Mouse (Mus musculus): ENCODE results near the gene Sall1.
A peak's percentile ranks its signal among the peaks of the same experiment; 100 is the strongest.

Sall1 gene

DNA sequence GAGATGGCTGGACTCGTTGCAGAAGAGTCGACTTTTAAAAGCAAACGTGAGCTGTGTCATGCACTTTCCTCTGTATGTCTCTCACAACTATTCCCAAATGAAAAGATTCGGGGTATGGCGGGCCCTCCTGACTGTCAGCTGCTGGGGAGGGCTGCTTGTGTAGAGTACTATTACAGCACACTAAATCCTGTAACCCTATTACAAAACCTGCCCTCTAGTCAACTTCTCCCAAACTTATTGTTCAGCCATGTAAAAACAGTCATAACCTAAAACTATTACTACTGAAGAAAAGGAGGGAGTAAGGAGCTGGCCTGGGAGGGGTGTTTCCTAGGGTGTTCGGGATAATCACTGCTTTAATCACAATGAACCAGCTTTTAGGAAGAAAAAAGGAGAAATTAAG is 4.1 kb downstream of the Sall1 start:
- no peak for DNase-seq (ENCODE audit: inconsistent age in 2 of 2, low spot score in 1 of 2)

DNA sequence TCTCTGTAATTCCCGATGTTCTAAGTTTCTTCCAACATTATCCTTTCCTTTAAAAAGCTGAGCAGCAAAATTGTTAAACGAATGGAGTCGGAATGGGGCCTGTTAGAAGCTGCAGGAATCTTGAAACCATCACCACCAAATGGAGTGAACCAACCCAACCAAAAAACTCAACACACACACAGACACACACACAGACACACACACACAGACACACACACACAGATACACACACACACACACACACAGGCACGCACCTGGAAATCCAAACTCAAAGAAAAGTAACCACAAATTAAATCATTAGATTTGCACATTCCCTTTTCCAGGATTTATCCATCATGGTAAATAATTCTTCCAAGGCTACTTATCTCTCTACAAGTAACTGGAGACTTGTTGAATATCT is 5.0 kb downstream of the Sall1 start:
- DNase-seq (ENCODE audit: inconsistent age in 2 of 2, low spot score in 1 of 2) = no peak

DNA sequence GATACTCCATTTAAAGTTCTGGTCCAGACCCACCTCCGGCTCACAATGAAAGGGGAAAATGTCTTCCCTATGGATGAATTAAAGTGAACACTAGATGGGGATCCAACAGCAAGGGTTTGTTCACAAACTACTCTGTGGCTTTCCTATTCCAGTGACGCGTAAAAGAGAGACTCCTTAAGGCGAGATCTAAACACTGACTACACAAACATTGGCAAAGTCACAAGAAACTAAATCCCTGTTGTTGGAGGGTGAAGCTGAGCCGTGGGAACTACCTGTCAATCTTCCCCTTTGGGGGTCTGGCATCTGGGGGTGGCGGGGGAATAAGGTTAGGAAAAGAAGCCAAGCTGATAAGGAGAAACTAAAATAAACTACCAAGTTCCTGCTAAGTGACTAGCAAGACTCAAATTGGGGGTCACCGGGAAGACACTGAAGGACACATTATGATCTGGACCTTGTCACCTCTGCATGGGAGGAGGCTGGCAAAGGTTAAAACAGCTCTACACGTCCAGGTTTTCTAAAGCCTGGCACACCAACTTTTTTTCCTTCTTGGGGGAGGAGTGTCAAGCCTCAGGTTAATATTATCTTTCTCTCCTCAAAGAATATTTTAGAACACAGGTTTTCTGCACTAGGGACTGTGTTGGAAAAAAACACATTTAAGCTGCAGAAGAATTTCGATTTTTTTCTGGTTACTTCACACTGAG is 6.3 kb downstream of the Sall1 start:
- no peak for DNase-seq (ENCODE audit: inconsistent age in 2 of 2, low spot score in 1 of 2)

DNA sequence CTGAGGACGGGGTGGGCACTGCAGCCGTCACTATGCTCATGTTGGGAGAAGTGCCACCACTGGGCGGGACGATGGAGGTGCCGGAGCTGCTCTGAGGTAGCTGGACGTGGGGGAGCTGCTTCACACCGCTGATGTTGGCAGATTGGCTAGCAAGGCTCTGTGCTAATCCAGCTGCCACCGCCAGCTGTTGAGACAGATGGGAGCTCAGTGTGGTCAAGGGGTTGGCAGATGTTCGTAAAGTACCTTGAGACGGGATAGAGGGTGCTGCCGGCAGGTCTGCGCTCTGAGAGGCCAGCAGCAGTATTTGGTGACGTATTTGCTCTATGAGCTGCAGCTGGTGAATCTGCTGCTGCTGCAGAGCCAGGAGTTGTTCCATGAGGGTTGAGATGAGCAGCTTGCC is 11.6 kb downstream of the Sall1 start:
- DNase-seq (ENCODE audit: inconsistent age in 2 of 2, low spot score in 1 of 2) = no peak

DNA sequence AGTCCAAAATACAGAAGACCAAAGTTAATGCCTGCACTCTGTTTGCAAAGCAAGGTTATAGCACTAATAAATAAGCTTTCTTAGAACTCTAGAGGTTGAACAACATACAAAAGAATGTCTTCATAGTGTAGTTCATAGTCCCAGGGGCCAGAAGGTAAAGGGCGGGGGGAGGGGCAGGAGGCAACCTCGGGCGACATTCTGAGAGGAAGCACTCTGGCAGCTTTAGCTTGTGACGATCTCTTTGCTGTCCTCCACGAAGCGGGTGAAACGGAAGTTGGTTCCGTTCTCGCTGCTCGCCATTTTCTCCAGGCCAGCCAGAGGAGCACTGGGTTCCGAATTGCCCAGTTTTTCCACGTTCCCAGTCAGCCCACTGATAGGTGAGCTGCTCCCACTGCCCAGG is 15.8 kb downstream of the Sall1 start:
- DNase-seq (ENCODE audit: inconsistent age in 2 of 2, low spot score in 1 of 2) = no peak

DNA sequence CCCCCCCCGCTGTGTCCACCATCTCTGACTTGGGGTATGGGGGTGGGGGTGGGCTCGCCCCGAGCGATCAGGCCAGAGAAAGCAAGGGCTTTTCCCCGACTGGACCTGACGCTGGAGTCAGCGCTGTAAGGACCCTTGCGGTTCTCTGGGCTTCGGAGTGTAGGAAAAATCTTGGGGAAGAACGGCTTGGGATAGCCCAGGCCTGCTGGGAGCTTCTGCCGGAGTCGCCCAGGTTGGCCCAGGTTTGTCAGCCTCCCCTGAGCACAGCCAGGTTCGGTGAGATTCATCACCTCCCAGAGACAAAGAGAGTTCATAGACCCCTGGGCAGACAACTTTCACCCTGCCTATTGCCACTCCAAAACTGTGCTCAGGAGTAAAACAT is 17.8 kb downstream of the Sall1 start:
- DNase-seq (ENCODE audit: inconsistent age in 2 of 2, low spot score in 1 of 2) = no peak

DNA sequence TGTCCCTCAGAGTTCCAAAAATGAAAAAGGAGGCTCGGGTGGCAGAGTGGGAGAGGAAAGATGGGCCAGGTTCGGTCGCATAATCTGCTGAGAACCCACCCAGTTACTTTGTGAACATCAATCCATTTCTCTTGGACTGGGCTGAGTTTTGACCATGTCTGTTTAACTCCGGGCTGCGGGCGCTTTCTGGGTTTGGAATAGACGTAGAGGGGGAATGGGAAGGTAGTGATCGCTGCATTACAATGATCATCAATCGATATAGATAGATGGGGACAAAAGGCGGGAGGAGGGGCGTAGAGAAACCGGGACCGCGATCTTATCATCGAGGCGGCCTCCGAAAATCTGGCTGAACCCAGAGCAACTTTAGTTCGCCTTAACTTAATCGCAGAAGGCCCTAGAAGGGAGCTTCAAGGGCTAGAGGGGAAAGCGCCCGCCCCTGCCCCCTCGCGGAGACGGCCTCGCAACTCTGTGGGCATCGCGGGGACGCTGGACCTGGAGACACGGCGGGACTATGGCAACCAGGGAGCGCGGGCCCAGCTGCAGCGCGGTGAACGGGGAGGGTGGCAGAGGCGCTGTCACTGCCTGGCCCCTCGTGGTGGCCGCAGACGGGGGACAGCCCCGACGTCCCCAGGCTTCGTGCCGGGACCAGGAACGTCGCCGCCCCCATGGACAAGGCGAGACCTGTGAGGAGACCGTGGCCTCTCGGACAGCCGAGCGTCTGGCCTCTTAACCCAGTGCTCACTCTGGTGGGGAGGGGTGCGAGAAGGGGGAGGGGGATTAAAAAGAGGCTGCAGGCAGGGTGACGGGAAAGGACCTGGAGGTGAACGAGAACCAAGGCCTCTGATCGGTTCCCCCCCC is 18.5 kb downstream of the Sall1 start:
- peak in 1 of 2 experiments; percentile 34 for DNase-seq (ENCODE audit: inconsistent age in 2 of 2, low spot score in 1 of 2)

DNA sequence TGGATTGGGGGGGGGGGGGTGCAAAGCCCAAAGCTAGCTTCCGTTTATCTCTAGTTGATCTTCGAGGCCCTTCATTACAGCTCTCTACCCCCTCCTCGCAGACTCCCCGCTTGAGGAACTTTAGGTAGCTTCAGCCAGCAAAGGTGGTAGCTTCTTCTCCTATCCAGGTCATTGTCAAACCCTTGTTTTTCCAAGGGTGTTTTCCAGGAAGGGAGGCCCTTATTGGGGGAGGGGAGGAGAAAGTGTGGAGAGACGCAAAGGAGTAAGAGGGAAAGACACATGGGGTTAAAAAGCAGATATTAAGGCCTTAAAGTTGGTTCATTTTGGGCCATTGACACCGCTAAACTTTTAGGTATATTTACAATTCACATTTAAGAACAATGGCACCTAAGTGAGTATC is 19.2 kb downstream of the Sall1 start:
- DNase-seq (ENCODE audit: inconsistent age in 2 of 2, low spot score in 1 of 2) = no peak

DNA sequence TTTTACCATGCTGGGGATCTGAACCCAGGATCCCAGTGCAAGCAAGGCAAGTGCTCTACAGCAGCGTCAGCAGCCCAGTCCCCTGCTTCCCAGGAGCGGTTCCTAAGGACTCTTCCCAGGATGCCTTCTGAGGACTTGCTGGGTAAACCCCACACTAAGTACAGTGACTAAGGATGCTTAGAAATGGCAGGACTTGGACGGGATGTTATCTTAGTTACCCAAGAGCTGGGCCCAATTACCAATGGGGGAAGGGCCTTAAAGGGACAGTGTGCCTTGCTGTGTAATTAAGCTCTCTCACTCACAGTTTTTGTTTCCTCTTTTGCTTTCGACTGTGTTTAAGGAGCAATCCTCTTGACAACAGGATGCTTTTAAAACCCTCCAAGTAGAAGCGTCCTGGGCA is 22.8 kb downstream of the Sall1 start:
- DNase-seq (ENCODE audit: inconsistent age in 2 of 2, low spot score in 1 of 2) = no peak

DNA sequence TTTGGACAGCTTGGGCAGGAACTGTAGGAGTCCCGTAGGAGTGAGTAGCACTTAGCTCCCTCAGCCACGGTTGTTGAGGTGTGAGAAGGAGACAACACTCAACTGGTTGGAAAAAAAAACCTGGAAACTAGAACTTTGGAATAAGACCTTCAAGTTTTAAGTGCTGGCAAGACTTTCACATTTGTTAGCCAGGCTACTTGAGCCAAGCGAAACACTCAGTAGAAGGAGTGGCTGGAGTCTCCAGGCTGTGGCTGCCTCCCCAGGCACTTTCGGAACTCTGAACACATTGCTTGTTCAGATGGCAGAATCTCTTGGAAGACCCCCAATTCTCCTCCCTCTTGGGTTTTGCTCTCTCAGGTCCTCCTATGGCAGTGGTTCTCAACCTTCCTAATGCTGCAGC is 26.1 kb downstream of the Sall1 start:
- no peak for DNase-seq (ENCODE audit: inconsistent age in 2 of 2, low spot score in 1 of 2)

DNA sequence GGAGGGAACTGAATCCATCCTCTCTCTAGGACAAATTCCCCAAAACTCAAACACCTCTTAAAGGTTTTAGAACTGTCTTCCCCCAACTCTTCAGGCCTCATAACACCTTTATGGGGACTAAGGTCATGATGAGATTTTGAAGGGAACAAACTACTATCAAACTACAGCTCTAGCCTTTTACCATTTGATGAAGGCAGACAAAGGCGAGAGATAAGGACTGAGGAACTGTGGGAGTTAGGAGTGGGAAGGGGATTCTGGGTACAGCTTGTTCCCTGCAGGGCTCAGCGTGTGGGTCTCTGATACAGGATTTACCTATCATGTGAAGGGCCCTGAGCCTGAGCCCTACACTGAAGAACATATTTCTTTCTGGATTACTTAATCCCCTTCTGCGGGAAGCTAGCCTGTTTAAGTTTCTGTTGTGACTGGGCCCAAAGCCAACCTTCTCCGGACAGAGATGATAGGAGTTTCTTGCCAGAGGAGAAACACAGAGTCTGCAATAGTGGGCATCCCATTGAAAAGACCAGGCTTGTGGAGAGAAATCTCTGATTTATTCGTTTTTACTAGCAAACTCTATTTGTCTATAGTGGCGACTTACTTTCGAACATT is 27.4 kb downstream of the Sall1 start:
- no peak for DNase-seq (ENCODE audit: inconsistent age in 2 of 2, low spot score in 1 of 2)

DNA sequence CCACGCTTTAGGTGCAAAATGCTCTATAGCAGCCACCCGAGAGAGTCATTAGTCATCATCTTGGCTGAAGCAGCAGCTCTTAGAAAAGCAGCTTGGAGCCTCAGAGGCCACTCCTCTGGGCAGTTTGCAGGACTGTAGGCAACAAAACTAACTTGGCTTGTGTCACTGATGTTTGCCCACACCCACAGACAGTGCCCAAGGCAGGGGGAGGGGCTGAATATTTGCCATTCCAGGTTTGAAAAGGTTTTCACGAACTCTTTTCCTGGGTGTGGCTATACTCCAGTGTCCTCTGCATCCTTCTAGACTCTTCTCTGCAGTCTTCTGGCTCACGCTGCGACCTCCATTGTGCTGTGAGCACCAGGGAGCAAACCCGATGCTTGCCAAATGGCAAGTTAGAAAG is 28.4 kb downstream of the Sall1 start:
- DNase-seq (ENCODE audit: inconsistent age in 2 of 2, low spot score in 1 of 2) = no peak

DNA sequence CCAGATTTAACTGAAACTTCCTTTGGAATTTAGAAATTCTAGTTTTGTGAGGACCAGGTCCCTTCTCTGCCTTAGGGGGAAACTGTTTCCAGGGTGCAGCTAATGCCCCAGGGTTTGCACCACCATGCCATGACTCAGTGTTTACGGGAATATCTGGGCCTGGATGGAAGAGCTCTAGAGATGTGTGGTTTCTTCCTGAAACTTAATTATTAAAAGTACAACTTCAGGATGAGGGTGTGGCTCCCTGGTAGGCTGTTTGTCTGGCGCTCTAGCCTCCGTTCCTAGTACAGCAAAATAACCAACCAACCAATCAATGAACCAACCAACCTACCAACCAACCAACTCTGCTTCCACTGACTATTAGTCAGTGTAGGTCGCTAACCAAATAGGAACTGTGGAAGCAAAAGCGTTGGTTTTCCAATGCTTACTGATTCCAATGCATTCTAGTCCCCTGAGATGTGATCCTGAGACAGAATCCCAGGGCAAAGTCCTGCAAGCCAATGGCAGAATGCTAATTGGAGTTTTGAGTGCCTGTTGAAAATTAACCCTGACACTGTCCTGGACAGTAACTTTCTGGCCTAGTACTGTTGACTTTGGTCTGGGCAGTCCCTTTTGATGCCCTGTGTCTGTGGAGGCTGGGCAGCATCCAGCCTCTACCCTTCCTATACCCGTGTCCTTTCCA is 31.0 kb downstream of the Sall1 start:
- no peak for DNase-seq (ENCODE audit: inconsistent age in 2 of 2, low spot score in 1 of 2)

DNA sequence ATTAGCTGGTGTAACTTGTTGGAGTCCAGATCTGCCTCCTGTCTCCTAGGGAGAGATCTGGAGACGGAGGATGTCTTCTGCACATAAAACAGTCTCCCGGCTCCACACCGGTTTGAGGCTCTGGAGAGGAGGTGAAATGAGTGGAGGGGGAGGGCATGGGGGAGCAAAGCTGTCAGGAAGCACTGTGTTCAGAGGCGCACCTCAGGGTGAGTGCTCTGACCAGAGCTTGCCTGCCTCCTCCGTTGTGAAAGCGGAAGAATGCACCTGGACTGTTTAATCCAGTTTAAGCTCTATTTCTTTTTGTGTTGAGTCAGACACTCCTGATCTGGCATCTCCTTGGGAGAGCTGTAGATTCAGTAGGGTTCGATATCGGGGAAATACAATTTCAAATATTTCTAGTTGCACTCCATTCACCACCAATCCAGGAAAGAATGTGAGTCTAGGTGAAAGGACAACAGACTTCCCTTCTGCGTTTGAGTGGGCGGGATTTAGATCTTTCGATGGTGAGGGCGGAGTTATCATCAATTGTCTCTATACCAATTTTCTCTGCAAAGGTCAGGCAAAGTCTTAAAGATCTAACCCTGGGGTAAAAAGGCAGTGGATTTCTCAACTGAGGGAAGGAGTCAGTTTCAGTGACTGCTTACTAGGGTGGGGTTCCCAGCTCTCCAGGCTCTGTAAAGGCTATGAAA is 31.8 kb downstream of the Sall1 start:
- DNase-seq (ENCODE audit: inconsistent age in 2 of 2, low spot score in 1 of 2) = no peak

DNA sequence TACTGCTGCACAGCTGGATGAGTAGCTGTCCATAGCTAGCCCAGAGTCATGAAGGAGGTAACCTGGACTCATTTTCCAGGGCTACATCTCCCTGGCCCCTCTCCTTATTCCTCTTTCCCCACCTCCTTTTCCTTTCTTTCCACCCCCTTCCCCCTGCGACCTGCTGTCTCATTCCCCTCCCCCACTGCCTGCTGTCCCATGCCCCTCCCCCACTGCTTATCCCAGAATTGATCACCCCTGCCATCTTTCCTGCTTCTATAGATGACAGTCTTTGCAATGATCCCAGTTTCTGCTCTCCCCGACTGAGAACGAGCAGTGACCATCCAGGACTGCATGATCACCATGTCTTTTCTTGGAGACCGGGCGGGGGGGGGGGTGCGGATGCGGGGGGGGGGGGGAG is 35.2 kb downstream of the Sall1 start:
- DNase-seq (ENCODE audit: inconsistent age in 2 of 2, low spot score in 1 of 2) = no peak

DNA sequence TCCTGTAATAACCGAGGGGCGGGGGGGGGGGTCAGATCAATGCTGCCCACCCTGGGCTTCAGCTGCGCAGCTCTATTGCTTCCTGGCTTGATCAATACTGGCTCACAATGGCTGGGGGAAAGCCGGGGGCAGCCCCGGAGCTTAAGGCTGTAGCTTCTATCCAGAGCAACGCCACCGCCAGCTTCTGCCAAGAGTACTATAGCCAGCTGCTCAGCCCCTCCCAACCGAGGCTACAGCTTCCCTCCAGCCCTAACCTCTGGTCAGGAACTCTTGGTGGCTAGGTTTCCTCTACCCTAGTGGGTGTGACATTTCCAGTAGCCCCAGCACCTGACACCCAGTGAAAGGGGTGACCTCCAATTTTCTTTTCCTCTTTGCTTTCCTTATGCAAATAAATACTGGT is 36.8 kb downstream of the Sall1 start:
- no peak for DNase-seq (ENCODE audit: inconsistent age in 2 of 2, low spot score in 1 of 2)

DNA sequence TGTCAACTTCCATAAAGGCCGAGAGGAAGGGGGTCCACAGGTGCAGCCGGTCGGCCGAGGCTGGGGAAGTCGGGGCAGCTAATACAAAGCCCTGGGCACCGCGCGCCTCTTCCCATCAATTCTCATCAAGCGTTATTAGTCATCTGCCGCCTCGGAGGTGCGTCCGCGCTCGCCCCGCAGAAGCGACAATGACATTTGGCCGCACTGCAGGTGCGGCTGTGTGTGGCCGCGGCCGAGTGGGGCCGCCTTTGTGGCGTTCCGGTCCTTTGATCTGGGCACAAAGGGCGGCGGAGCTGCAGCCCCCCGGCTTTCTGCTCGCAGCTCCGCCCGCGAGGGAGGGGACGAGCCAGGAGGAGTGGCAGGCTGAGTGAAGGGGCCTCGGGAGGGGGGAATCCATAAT is 37.5 kb downstream of the Sall1 start:
- DNase-seq (ENCODE audit: inconsistent age in 2 of 2, low spot score in 1 of 2) = no peak

DNA sequence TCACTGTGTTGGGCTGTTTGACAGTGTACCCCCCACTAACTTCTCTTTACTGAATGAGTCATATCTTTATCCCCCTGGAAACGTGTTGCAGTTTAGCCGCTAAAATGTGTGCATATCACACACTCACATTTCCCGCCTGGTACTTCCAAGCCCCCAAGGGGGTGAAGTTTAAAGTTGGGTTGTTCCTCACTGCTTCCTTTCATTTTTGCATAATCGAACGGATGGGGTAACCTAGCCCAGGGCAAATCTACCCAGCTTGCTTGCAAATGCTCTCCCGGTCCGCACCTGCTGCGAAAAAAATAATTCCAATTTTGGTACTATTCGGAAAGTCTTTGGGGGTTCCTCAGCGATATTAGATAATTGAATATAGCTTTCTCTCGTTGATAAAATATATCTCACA is 38.2 kb downstream of the Sall1 start:
- no peak for DNase-seq (ENCODE audit: inconsistent age in 2 of 2, low spot score in 1 of 2)

DNA sequence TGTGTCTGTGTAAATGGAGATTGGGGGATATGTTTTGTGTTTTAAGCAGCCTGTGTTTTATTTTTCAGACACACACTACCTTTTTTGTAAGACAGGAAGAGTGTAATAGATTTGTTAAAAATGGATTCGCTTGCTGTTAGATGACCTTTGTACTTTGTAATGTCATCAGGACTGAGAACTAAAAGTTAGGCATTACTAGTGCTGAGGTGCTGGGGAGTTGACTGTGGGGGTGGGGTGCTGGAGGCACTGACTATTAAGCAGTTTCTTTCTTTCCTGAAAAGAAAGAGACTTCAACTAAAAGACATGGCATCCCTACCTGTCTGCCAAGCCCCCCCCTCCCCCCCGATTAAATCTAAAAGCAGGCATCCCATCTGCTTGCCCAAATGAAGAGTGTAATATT is 39.9 kb downstream of the Sall1 start:
- no peak for DNase-seq (ENCODE audit: inconsistent age in 2 of 2, low spot score in 1 of 2)

DNA sequence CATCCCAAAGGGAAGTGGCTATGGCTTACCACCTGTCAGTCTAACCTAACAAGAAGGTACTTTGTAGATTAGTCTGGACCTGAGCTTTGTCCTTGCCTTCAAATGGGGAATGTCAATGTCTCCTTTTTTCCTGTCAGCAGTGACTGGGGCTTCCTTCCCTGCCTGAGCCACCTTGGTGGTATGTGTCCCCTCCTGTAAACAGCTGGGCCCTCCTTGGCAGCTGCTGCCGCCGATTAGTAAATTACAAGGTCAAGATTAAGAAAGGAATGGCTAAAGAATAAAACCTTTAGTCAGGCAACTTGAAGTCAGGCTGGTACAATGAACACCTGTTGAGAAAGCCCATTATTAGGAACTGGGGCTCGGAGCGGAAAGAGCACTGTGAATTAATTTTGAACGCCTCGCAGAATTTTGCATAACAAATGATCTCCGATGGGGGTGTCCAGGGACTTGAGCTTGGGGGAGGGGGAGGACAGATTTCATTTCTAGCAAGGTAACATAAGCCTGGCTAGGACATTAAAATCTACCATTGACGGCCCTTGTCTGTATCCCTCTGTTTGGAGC is 40.5 kb downstream of the Sall1 start:
- DNase-seq (ENCODE audit: inconsistent age in 2 of 2, low spot score in 1 of 2) = no peak

DNA sequence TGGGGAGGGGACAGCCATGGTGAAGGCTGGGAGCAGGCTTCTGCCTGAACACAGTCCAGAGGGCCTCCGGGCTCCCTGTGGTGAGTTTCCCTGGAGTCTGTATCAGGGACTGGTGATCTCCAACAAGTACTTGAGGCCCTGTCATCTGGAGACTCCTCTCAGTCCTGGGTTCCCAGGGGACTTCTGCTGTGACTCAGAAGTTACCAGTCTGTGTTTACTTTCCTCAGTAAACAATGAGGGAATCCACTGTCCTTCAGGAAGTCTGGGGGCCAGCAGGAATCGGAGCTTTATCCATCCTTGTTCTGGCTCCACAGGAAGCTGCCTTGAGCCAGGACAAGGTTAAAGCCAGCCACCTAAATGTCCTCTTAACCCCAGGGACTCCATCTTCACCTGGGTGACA is 41.8 kb downstream of the Sall1 start:
- DNase-seq (ENCODE audit: inconsistent age in 2 of 2, low spot score in 1 of 2) = no peak

Measured in adrenal gland, adult (tissue).